Mouse (Mus musculus) thymus, adult 2 months (tissue): ENCODE measurements around the gene Foxo1. TPM values are rescaled to one million over a fixed set of nuclear protein-coding genes. Genes with fewer than 3 reads are reported as not detected.
A peak's percentile ranks its signal among the peaks of the same experiment; 100 is the strongest.

Source experiments
- DNase-seq: peaks from one replicate; pipeline ENCODE4 v3.0.0; 2021
- H3K27ac ChIP-seq: fragments of 200-500 bp; 2 replicates; pipeline ENCODE4 v1.5.1; 2012; ENCODE audit warnings: low read length, control low read depth; ENCODE audit not compliant: control insufficient read depth, insufficient read depth
- H3K27me3 ChIP-seq: fragments of 200-500 bp; 2 replicates; pipeline ENCODE4 v1.6.1; 2012; ENCODE audit warnings: mild to moderate bottlenecking, low read length, moderate library complexity, mixed read lengths; ENCODE audit not compliant: control insufficient read depth, insufficient read depth
- H3K36me3 ChIP-seq: fragments of 200-500 bp; 2 replicates; pipeline ENCODE4 v1.6.1; 2012; ENCODE audit warnings: mild to moderate bottlenecking, low read length, moderate library complexity; ENCODE audit not compliant: control insufficient read depth, insufficient read depth
- H3K4me1 ChIP-seq: fragments of 200-500 bp; replicated peaks from 2 replicates; pipeline ENCODE4 v1.6.1; 2012; ENCODE audit warnings: low read length; ENCODE audit not compliant: control insufficient read depth, insufficient read depth
- H3K4me3 ChIP-seq: fragments of 200-500 bp; 2 replicates; pipeline ENCODE4 v1.5.1; 2012; ENCODE audit warnings: mild to moderate bottlenecking, low read length, control low read depth, moderate library complexity; ENCODE audit not compliant: control insufficient read depth, insufficient read depth
- CTCF ChIP-seq: fragments of 200-500 bp; IDR thresholded peaks from 2 replicates; pipeline ENCODE4 v1.5.1; 2012; ENCODE audit warnings: mild to moderate bottlenecking, control low read depth, low read length, moderate library complexity, borderline replicate concordance; ENCODE audit not compliant: control insufficient read depth, poor library complexity, insufficient read depth; ENCODE audit errors: extremely low read depth
- POLR2A ChIP-seq: fragments of 200-500 bp; IDR thresholded peaks from 2 replicates; pipeline ENCODE4 v1.6.1; 2012; ENCODE audit warnings: mild to moderate bottlenecking, low read length, control low read depth, moderate library complexity; ENCODE audit not compliant: control insufficient read depth, poor library complexity, insufficient read depth; ENCODE audit errors: extremely low read depth
- WGBS: fragments of 180-500 bp; shearing (Covaris S2); methylation state at CpG from one replicate; pipeline ENCODE4 v1.1.7; 2018; 5-methylcytosine and 5-hydroxymethylcytosine counted together
- polyA plus RNA-seq: library from polyadenylated mRNA; depleted of rRNA; stranded (reverse); fragments of >200 nt; gene quantifications from 2 replicates; pipeline ENCODE4 v1.2.3, GENCODE M21; 2012

Gene Foxo1
- polyA plus RNA-seq, 1 experiment: 20.9 TPM

GRCm38 (mm10) chr3:52242457-52243105, 25.6 kb upstream of the Foxo1 start:
- no peak overlapping the region for H3K4me3 ChIP-seq
- TF ChIP-seq POLR2A: no peak
- no peak for TF ChIP-seq CTCF
- H3K4me1 ChIP-seq: no peaks in the 10 kb centered on the region
- no peaks in the 10 kb centered on the region for H3K27me3 ChIP-seq
- peak; percentile 80 for DNase-seq
- H3K27ac ChIP-seq: no peak overlapping the region
- WGBS: 47% methylated on average over 6 of the region's 6 CpGs
- H3K36me3 ChIP-seq: no peaks in the 10 kb centered on the region

GRCm38 (mm10) chr3:52243271-52244021, 24.7 kb upstream of the Foxo1 start:
- DNase-seq: peak; percentile 43
- Histone ChIP-seq H3K27me3 (no peaks in the 10 kb centered on the region), H3K36me3 (no peaks in the 10 kb centered on the region), H3K27ac (no peak overlapping the region), H3K4me1 (no peaks in the 10 kb centered on the region), H3K4me3 (no peak overlapping the region)
- WGBS: 44% methylated on average over 12 of the region's 12 CpGs
- TF ChIP-seq CTCF (no peak), POLR2A (no peak)

- no peaks in the 10 kb centered on the region for H3K36me3 ChIP-seq
- no peaks in the 10 kb centered on the region; the same call in 1 of the 2 replicates for H3K27me3 ChIP-seq
- 79% methylated on average over 12 of the region's 12 CpGs for WGBS
- no peak overlapping the region for H3K4me3 ChIP-seq
- no peaks in the 10 kb centered on the region for H3K4me1 ChIP-seq
- no peak for DNase-seq
- H3K27ac ChIP-seq: no peak overlapping the region
- TF ChIP-seq POLR2A (no peak), CTCF (no peak)
Observed at GRCm38 (mm10) chr3:52245996-52246830, 21.9 kb upstream of the Foxo1 start.

GRCm38 (mm10) chr3:52251184-52251583, 17.0 kb upstream of the Foxo1 start:
- WGBS: 35% methylated on average over 1 of the region's 1 CpGs
- no peak overlapping the region for H3K27ac ChIP-seq
- H3K4me3 ChIP-seq: no peak overlapping the region
- H3K4me1 ChIP-seq: no peaks in the 10 kb centered on the region
- no peaks in the 10 kb centered on the region for H3K36me3 ChIP-seq
- no peaks in the 10 kb centered on the region; the same call in 1 of the 2 replicates for H3K27me3 ChIP-seq
- TF ChIP-seq CTCF: no peak
- no peak for TF ChIP-seq POLR2A
- no peak for DNase-seq

- WGBS: 57% methylated on average over 14 of the region's 14 CpGs
- no peaks in the 10 kb centered on the region; the same call in 1 of the 2 replicates for H3K27me3 ChIP-seq
- H3K4me3 ChIP-seq: no peak overlapping the region
- no peaks in the 10 kb centered on the region for H3K36me3 ChIP-seq
- no peak for TF ChIP-seq POLR2A
- peak; percentile 55; the same call in 1 of the 2 replicates for TF ChIP-seq CTCF
- DNase-seq: peak; percentile 38
- H3K27ac ChIP-seq: no peak overlapping the region
- H3K4me1 ChIP-seq: no peaks in the 10 kb centered on the region; the same call in 1 of the 2 replicates
Observed at GRCm38 (mm10) chr3:52253656-52254461, 14.3 kb upstream of the Foxo1 start.

- H3K27me3 ChIP-seq: no peaks in the 10 kb centered on the region
- no peaks in the 10 kb centered on the region; the same call in 1 of the 2 replicates for H3K4me1 ChIP-seq
- DNase-seq: no peak
- 70% methylated on average over 2 of the region's 2 CpGs for WGBS
- TF ChIP-seq CTCF: no peak
- TF ChIP-seq POLR2A: no peak
- no peak overlapping the region for H3K4me3 ChIP-seq
- no peaks in the 10 kb centered on the region for H3K36me3 ChIP-seq
- no peak overlapping the region for H3K27ac ChIP-seq
Observed at GRCm38 (mm10) chr3:52254496-52254895, 13.6 kb upstream of the Foxo1 start.
